Mouse (Mus musculus) mouse trophoblast stem cell (cell line): ENCODE measurements around the gene Cand1.

ENCODE experiments used
- in situ Hi-C, 2 experiments: fragments of 300-500 bp; cut with MseI, MboI; formaldehyde crosslinking; loops; 2 replicates in 1 of 2; 3 replicates in 1 of 2; pipeline ENCODE4 v1.15.1; 2025

Gene Cand1

DNA sequence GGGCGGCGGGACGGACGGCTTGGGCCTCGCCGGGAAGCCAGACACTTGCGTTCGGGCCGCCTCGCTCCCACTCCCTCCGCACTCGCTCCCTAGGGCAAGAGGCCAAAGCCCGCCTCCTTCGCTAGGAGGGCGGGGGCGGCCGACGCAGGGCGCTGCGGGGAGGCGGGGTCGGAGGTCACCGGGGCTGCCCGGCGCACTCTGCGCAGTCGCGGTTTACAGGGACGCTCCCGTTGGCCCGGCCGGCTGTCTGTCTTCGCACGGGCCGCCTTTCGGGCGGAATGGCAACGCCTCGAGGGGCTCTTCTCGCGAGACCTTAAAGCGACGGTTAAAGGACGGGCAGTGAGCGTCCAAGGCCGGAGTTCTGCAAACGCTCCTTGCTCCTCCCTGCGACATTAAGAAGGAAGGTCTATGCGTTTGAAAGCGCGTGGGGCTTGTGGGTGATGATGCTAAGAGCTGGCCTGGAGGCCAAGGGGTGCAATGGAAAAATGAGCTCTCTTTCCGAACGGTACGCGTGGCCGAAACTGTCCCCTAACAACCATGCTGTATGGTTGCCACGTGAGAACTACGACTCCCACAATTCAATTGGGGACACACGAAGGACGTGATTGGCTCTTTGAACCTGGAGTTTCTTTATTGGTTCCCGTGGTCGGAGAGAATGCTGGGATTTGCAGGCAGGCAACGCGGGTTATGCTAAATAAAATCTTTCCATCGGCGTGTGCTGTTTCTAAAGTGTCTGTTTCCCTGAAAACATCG, at the start of gene Cand1:
Cand1 (minus strand) TSS at position 87 of the 753 bp plus-strand sequence.
- in situ Hi-C loops, result no loop called here

DNA sequence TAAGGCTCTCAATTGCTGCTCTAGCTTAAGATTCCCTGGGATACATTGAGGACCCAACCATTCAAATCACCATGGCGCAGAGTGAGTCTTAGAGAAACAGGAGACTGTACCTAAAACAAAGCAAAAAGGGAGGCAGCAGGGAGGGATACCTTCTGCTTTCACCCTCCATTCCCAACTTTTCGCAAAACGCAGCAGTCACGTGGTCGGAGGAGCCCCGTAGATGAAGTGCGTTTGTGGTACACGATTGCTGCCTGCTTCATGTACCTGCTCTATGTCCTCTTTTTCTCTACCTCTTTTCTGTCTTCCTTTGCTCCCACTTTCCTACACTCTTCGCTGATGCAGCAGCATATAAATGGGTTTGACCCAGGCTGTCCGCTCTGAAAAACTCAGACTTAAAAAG, 39.0 kb upstream of the Cand1 start:
- in situ Hi-C loops, result no loop called here

DNA sequence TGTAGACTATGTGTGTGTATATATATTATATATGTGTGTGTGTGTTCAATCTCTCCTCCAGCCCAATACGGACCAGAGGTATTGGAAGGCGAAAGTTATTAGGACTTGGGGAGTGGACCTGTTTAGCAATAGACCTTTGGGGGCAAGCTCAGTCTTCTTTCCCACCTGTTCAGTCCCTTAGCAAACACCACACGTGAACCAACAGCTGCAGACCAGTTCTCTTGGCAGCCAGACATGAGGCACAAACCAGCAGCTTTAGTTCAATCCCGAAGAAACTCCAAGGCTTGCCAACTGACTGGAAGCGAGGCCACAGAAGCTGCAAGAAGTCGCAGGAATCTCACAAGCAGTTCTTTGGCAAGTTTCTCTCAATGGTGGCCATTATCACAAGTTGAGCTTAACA, 34.5 kb upstream of the Cand1 start:
- in situ Hi-C loops, result no loop called here

DNA sequence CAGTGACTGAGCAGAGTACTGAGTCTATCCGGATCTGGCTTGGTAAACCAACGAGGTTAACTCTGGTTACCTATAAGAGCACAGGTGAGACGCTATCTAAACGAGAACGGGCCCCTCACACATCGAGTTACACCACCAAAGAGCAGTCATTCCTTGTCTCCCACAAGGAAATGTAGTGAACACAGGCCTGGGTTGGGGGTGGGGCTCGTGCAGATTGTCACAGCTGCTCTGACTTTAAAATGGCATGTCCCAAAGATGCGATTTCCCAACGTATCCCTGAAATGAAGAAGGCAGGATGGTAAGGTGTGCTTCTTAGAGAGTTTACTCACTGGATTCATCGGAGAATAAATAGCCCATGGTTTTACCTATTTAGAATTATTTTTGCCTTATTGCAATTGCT, 32.7 kb upstream of the Cand1 start:
- in situ Hi-C loops, result no loop called here

DNA sequence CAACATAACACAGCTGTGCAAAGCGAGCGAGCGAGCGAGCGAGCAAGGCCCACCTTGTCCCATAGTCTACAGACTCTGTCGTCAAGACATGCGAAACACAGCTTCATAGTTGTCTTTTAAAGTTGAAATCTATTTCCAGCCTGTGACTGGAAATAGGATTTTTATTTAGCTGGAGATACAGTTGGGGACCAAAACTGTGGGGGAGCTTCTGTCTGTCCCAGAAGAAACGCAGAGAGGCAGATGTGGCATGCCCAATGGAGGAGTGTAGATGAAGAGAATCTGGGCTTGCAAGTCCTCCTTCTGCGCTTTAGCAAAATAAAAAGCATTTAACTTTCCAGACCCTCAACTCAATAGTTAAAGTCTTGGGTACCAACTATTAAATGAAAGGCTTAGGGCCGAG, 32.1 kb upstream of the Cand1 start:
- in situ Hi-C loops, result no loop called here

DNA sequence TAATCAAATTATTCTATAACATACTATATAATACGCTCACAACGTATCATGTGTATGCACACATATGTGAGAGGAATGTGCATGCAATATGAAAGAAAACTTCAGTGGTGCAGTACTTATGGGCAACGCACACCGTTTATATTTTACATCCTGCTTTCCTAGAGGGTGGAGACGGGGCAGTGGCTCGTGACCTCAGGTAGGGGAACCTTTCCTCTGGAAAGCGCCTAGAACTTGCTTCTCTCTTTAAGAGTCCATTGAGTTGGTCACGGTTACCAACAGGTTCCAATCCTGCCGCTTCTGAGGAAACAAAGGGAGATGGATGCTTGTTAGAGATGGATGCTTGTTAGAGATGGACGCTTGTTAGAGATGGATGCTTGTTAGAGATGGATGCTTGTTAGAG, 31.2 kb upstream of the Cand1 start:
- in situ Hi-C loops, result no loop called here

DNA sequence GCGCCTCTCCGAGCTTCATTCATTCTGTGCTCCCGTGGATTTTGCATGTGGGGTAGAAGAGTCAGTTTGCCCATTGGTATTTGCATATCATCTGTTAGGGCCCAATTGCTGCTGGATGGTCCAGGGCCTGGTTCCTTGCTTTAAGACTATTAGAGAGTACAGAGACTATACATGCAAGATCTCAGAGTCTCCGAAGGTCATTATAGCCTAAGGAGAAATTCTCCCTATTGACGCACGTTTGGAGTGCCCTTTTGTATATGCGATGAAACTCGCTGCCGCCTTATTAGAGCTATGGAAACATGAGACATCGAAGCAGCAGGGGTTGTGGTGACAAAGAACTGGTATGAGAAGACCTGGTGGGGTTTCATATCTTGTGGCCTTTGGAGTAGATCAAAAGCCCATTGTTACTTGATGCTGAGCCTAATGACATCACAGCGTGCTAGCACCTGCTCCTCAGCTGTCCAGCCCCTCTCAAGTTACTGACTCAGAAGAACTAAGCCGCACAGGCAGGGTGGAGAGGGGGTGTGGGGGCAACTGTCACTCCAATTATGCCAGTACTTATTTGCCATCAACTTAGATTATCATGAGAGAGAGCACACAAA, 30.6 kb upstream of the Cand1 start:
- in situ Hi-C loops, result no loop called here

DNA sequence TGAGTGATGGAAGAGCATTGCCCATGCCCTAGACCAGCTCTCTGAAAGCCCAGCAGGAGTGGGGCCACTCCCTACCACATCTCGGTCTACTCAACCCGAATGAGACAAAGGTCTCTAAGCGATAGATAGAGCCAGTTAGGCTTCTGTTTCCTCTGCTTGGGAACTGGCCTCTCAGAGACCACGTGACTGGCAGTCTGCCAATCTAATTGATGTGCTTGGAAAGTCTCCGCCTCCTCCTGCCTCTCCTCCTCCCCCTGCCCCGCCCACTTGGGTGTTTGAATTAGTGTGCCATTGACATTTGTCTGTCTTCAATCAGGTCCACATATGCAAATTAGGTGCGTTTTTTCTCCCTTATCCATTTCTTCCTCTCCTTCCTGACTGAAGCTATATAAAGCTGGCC, 24.9 kb upstream of the Cand1 start:
- in situ Hi-C loops, result no loop called here

DNA sequence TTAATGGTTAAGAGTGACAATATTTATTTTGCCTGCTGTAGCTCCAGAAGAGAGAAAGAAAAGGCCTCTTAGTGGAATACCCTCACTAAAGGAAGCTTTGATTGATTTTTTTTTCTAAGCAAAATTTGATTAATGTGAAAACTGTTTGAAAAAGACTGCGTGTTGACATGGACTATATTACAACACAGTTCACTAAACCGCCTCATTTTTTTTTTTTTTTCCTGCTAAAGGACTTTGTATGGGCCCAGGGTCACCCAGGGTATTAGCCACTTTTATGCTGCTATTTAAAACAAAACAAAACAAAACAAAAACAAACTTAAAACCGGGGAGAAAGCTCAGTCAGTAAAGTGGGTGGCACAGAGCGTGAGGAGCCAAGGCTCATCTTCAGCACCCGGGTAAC, 23.0 kb upstream of the Cand1 start:
- in situ Hi-C loops, result no loop called here

DNA sequence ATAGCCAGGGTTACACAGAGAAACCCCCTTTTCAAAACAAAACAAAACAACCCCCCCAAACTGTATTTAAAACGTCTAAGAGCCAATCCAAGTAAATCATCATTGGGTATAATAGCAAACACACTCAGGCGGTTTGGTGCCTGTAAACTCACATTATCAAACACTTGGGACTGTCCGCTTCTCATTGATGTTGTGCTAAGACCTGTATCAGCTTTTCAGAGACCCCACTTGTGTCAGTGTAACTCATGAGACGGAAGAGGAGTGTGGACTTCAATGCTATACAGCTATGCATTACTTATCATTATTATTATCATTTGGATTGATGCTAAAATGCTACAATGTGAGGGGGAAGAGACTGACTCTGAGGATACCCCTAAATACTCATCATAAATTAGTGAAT, 18.0 kb upstream of the Cand1 start:
- in situ Hi-C loops, result no loop called here

DNA sequence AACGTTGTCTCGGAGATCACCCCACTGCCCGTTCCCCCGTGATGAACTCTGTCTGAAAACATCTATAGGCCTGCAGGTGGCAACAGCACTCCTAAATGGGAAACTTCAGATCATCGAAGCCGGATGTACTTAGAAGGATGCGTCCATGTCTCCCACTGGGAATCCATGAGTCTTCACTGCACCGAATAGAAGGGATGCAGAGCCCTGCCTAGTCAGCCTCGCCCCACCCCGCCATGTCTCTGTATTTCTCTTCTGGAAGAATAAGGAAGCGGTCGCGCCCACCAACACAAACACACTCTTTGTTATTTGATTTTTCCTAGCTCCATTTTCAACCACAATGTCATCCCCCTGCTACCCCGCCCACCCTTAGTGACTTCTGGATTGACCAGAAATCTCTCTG, 4.3 kb upstream of the Cand1 start:
- in situ Hi-C loops, result no loop called here

DNA sequence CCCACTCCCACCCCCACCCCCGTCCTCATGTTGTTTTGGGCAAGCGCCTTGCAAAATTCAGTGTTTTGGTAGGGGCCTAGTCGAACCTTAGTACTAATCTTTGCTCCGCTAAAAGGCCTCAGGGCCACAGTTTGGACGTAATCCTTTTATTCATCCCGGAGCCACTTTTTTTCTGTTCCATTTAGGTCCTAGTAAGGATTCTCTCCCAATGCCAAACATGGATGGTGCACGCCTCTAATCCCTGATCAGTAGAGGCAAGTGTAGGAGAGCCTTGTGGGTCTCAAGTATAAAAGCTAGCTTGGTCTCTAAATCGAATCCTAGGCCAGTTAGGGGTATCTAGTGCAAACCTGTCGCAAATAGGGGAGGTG, 851 bp upstream of the Cand1 start:
- in situ Hi-C loops, result no loop called here

DNA sequence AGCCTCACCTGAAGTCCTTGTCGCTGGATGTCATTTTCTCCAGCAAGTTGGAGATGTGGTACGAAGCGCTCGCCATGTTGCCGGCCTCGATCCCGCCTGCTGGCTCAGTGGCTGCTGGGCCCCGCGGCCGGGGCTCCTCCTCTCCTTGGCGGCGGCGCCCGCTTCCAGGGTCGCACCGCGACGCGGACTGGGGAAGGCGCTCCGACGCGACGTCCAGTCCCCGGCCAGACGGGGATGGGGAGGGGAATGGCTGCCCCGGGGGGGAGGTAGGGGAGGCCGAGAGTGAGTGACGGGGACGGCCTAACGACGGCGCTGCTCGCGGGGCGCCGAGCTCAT, 254 bp downstream of the Cand1 start:
- in situ Hi-C loops, result no loop called here

DNA sequence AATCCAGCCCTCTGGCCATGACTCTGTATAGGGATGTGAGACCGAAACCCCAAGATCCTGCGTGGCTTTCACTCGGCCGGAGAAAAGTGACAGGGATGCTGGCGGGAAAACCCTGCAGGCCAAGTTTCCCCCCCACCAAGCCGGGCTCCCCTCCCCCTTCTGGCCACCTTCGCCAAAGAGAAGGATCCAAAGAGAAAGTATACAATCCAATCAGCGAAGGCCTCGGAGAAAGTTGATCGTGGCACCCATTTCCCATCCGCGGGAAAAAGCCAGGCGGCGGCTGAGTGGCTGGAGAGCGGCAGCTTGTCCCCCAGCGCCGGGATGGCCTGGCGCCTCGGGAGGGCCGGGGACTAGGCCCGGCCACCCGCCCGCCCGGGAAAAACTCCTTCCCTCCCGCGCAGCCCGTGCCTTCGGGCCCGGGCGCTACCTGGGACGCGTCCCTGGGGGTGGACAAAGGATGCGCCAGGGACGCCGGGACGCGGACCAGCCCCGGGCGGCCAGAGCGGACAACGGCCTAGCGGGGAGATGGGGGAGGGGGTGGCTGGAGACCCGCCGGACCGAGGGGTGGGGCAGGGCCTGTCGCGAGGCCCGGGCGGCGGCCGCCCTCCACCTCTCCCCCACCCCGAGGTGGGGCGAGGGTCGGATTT, 747 bp downstream of the Cand1 start:
- in situ Hi-C loops, result no loop called here

DNA sequence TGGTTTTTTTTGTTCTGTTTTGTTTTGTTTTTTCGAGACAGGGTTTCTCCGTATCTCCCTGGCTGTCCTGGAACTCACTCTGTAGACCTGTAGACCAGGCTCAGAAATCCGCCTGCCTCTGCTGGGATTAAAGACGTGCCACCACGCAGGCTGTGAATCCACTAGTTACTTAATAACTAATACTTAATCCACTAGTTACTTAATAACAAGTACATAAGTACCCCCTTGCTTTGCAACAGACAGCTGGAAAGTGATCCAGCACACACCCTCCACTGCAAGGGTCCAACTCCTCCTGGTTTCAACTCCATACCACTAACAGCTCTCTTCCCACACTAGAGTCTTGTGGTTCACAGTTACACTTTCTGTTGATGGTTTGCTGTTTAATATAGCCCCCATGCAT, 8.3 kb downstream of the Cand1 start:
- in situ Hi-C loops, result no loop called here

DNA sequence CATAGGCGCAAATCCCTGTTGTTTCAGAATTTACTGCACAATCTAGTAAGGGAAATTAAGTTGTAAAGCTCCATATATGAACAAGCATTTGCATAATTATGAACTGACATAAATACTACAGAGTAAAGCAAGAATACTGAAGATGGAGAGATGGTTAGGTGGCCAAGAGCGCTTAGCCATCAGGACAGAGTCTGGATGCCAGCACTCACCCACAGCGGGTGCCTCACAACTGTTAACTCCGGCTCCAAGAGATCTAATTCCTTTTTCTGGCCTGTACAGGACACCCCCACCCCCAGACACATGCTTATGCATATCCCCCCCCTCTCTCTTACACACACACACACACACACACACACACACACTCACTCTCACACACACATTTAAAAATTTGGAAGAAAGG, 9.2 kb downstream of the Cand1 start:
- in situ Hi-C loops, result no loop called here

DNA sequence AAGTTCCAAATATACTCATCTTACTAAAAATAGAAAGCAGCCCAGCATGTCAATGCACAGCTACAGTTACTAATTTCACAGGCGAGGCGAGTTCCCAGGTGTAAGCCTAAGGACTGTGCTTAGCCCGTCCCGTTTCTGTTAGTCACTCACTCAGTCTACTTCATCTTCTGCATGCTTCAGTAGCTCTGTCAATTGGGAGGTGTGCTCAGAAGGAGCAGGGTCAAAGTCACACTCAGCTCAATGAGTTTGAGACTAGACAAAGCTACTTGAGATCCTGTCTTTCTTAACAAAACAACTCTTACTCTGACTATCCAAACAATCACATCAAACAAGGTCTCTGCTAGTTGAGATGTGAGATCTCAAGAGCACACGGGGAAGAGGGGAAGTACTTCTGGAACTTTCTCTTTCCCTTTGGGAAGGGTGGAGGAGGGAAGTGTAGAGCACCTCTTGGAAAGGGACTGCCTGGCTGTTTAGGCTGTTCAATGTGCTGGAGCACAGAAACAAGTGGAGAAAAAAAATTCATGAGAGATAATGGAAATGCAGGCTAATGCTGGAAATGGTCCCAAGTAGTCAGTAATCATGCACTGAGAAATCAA, 9.7 kb downstream of the Cand1 start:
- in situ Hi-C loops, result no loop called here

DNA sequence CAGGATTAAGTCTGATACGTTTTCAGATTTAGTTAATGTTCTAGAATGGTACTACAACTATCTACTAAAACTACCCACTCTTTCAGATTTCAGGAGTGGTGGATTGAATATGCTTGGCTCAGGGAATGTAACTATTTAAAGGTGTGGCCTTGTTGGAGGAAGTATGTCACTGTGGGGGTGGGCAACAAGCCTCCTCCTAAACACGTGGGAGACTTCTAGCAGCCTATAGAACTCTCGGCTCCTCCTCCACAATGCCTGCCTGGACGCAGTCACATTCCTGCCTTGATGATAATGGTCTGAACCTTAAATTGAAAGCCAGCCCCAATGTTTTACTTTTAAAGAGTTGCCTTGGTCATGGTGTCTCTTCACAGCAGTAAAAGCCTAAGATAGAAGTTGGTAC, 16.2 kb downstream of the Cand1 start:
- in situ Hi-C loops, result no loop called here

DNA sequence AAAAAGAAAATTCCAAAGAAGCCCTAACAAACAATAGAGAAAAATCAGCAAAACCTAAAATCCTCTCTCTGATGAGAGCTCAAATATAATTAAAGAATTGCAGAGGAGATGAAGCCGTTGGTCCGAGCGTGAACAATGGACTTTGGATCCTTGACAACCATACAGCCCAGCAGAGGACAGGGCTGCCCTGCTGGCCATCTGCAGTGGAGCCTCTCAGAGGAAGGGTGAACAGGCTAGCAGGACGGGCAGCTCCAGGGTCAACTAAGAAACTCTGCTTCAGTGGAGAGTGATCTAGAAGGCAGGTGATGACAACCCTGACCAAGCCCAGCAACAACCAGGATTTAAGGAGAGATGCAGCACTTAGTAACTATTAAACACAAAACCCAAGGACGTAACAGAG, 18.2 kb downstream of the Cand1 start:
- in situ Hi-C loops, result no loop called here

DNA sequence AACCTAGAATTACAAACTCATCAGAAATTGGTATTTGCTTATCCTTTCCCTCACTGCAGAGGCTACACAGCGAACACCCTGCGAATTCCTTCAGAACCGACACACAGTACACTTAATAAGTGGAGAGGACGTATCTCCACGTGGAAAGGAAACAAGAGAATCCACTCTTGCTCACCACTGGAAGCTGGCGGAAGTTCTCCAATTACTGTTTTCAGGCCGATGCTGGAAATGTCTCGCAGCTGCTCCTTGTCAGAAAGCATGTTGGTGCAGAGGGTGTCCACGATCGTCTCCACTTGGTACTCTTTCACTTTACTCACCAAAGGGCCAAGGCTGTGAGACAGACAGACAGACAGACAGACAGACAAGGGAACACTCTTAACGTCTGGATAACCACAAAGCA, 20.4 kb downstream of the Cand1 start:
- in situ Hi-C loops, result no loop called here

DNA sequence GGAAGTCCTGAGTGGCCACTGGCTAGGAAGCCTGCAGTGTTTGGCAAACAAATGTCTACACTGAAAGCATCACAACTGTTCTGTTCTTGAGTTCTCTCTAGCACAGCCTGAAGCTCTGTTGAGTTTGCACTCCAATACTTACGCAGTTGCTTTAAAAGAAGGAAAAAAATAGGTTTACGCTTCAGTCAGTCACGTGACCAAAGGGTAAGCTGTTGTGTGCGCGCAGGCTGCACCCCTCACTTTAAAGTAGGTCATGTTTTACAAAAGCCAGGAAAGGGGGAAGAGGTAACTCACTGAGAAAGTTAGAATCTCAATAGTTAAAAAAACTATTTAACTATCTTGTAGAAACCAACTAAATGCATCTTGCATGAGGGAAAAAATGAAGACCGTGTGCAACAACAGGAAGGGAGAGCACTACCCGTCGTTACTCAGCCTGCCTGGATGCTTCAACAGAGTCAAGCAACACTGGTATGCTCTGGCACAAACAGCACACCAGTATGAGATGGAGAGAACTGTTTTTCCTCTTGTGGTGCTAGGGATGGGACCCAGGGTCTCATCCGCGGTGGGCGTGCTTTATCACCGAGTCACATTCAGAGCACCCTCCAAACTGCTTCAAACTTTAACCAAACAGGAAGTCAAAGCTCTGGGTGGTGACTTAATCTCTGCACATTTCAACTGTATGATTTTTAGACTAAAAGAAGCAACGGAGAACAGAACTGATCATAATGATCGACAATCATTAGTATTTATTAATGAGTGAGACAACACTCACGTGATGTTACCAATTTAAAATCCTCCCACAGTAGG, 21.4 kb downstream of the Cand1 start:
- in situ Hi-C loops, result no loop called here

DNA sequence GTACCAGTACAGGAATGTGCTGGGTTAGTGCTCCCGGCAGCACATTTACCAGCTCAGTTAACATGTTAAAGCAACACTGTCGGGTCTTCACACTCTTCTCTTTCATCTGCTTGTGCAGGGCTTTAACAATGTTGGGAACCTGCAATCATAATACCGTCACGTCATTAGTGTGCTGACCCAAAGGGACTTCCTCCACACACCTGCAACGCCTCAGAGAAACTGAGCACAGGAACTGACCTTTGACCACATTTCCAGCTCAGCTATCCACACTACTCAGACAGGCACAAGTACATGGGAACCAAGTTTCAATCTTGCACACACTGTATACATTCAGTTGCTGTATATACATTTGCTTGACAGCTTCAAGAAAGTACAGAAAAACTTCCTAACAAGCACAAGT, 27.4 kb downstream of the Cand1 start:
- in situ Hi-C loops, result no loop called here
